Mouse (Mus musculus) liver, embryonic 15.5 days (tissue): ENCODE results near the gene Vopp1. TPM values are rescaled to one million over a fixed set of nuclear protein-coding genes. Genes with fewer than 3 reads are reported as not detected.

ENCODE experiments used
- ATAC-seq: fragments of 200-750 bp; cut with Nextera tagmentation; 2 replicates; pipeline ENCODE4 v1.8.0; 2017; ENCODE audit warnings: moderate number of reproducible peaks, mild to moderate bottlenecking, moderate library complexity; ENCODE audit not compliant: insufficient read depth
- H3K27ac ChIP-seq: fragments of 300-500 bp; sonication (generic); replicated peaks from 2 replicates; pipeline ENCODE4 v1.5.1; 2015; ENCODE audit warnings: mild to moderate bottlenecking, inconsistent platforms
- H3K27me3 ChIP-seq: fragments of 300-500 bp; sonication (generic); 2 replicates; pipeline ENCODE4 v1.6.1; 2015; ENCODE audit warnings: mild to moderate bottlenecking, inconsistent platforms
- H3K36me3 ChIP-seq: fragments of 300-500 bp; sonication (generic); replicated peaks from 2 replicates; pipeline ENCODE4 v1.6.1; 2015; ENCODE audit warnings: moderate library complexity, mild to moderate bottlenecking, inconsistent platforms
- H3K4me1 ChIP-seq: fragments of 300-500 bp; sonication (generic); replicated peaks from 2 replicates; pipeline ENCODE4 v1.6.1; 2015; ENCODE audit warnings: inconsistent platforms
- H3K4me2 ChIP-seq: fragments of 300-500 bp; sonication (generic); 2 replicates; pipeline ENCODE4 v1.6.1; 2015; ENCODE audit warnings: moderate library complexity, mild to moderate bottlenecking, inconsistent platforms
- H3K4me3 ChIP-seq: fragments of 300-500 bp; sonication (generic); replicated peaks from 2 replicates; pipeline ENCODE4 v1.5.1; 2015; ENCODE audit warnings: mild to moderate bottlenecking, inconsistent platforms
- H3K9ac ChIP-seq: fragments of 300-500 bp; sonication (generic); 2 replicates; pipeline ENCODE4 v1.6.1; 2015; ENCODE audit warnings: moderate library complexity, mild to moderate bottlenecking, inconsistent platforms
- H3K9me3 ChIP-seq: fragments of 300-500 bp; sonication (generic); replicated peaks from 2 replicates; pipeline ENCODE4 v1.6.1; 2016; ENCODE audit warnings: inconsistent platforms
- WGBS: fragments of 180-500 bp; shearing (Covaris S2); methylation state at CpG from one replicate; pipeline ENCODE4 v1.1.7; 2015; ENCODE audit warnings: mixed read lengths; ENCODE audit not compliant: insufficient replicate concordance; 5-methylcytosine and 5-hydroxymethylcytosine counted together
- polyA plus RNA-seq: library from polyadenylated mRNA; unstranded; fragments of >200 nt; fragmentation: Nextera tagmentation; extraction: Ambion mirVana; gene quantifications from 2 replicates; pipeline ENCODE4 v1.2.1, GENCODE M21; 2015

The Vopp1 gene
- polyA plus RNA-seq, 1 experiment from 2014 or later: 56.8 TPM

- Histone ChIP-seq H3K9me3 (no peaks in the 10 kb centered on the region), H3K4me3 (no peak overlapping the region), H3K36me3 (peaks cover 25% of the 10 kb centered on the region), H3K9ac (no peak overlapping the region), H3K4me2 (no peak overlapping the region), H3K4me1 (no peaks in the 10 kb centered on the region; the same call in 1 of the 2 replicates), H3K27ac (no peak overlapping the region), H3K27me3 (no peaks in the 10 kb centered on the region)
- 81% methylated on average over 3 of the region's 3 CpGs for WGBS
- no peak for ATAC-seq
These were observed 44.6 kb downstream of the Vopp1 start for GRCm38 (mm10) chr6:57780359-57780758.

GRCm38 (mm10) chr6:57773792-57774191 is 51.2 kb downstream of the Vopp1 start:
- 0 out of 2 replicates have a peak overlapping the region, but pooled peaks have one; percentile 48 for H3K27ac ChIP-seq
- no peak overlapping the region for H3K4me2 ChIP-seq
- ATAC-seq: no peak
- H3K9me3 ChIP-seq: no peaks in the 10 kb centered on the region
- H3K4me3 ChIP-seq: no peak overlapping the region
- no peaks in the 10 kb centered on the region for H3K27me3 ChIP-seq
- H3K9ac ChIP-seq: no peak overlapping the region
- H3K36me3 ChIP-seq: peaks cover 60% of the 10 kb centered on the region
- WGBS: 79% methylated on average over 1 of the region's 1 CpGs
- H3K4me1 ChIP-seq: peaks cover 24% of the 10 kb centered on the region

GRCm38 (mm10) chr6:57770467-57771190 is 54.3 kb downstream of the Vopp1 start:
- H3K36me3 ChIP-seq: peaks cover 53% of the 10 kb centered on the region
- H3K9me3 ChIP-seq: no peaks in the 10 kb centered on the region
- 44% methylated on average over 1 of the region's 1 CpGs for WGBS
- H3K27ac ChIP-seq: 0 out of 2 replicates have a peak overlapping the region, but pooled peaks have one; percentile 25
- no peaks in the 10 kb centered on the region for H3K27me3 ChIP-seq
- no peak for ATAC-seq
- H3K9ac ChIP-seq: no peak overlapping the region
- peaks cover 55% of the 10 kb centered on the region for H3K4me1 ChIP-seq
- H3K4me2 ChIP-seq: no peak overlapping the region
- no peak overlapping the region for H3K4me3 ChIP-seq

GRCm38 (mm10) chr6:57768948-57769525 is 55.9 kb downstream of the Vopp1 start:
- Histone ChIP-seq H3K4me3 (no peak overlapping the region), H3K9ac (0 out of 2 replicates have a peak overlapping the region, but pooled peaks have one; percentile 0), H3K4me1 (peaks cover 70% of the 10 kb centered on the region), H3K27ac (peak overlapping the region; percentile 97), H3K9me3 (no peaks in the 10 kb centered on the region), H3K4me2 (no peak overlapping the region), H3K36me3 (peaks cover 55% of the 10 kb centered on the region), H3K27me3 (no peaks in the 10 kb centered on the region)
- WGBS: 65% methylated on average over 7 of the region's 7 CpGs
- ATAC-seq: no peak

- Histone ChIP-seq H3K4me2 (peak overlapping the region; percentile 65), H3K4me3 (peak overlapping the region; percentile 30), H3K27me3 (no peaks in the 10 kb centered on the region), H3K27ac (peak overlapping the region; percentile 97), H3K9me3 (no peaks in the 10 kb centered on the region), H3K36me3 (peaks cover 42% of the 10 kb centered on the region), H3K9ac (peak overlapping the region; percentile 49), H3K4me1 (peaks cover 78% of the 10 kb centered on the region)
- WGBS: 13% methylated on average over 8 of the region's 8 CpGs
- ATAC-seq: peak; percentile 83
These were observed 57.7 kb downstream of the Vopp1 start for GRCm38 (mm10) chr6:57767112-57767868.

- Histone ChIP-seq H3K9ac (peak overlapping the region; percentile 53), H3K9me3 (no peaks in the 10 kb centered on the region), H3K27ac (peak overlapping the region; percentile 97), H3K4me2 (peak overlapping the region; percentile 65), H3K27me3 (no peaks in the 10 kb centered on the region), H3K4me3 (peak overlapping the region; percentile 30), H3K36me3 (peaks cover 48% of the 10 kb centered on the region), H3K4me1 (peaks cover 83% of the 10 kb centered on the region)
- peak; percentile 88 for ATAC-seq
- 11% methylated on average over 1 of the region's 1 CpGs for WGBS
These were observed 58.7 kb downstream of the Vopp1 start for GRCm38 (mm10) chr6:57766287-57766686.

- no peak for ATAC-seq
- 33% methylated on average over 3 of the region's 3 CpGs for WGBS
- H3K9me3 ChIP-seq: no peaks in the 10 kb centered on the region
- H3K36me3 ChIP-seq: peaks cover 45% of the 10 kb centered on the region
- peak overlapping the region; percentile 97 for H3K27ac ChIP-seq
- H3K4me1 ChIP-seq: peaks cover 79% of the 10 kb centered on the region
- H3K27me3 ChIP-seq: no peaks in the 10 kb centered on the region
- H3K4me3 ChIP-seq: no peak overlapping the region
- H3K9ac ChIP-seq: peak overlapping the region; percentile 53
- H3K4me2 ChIP-seq: peak overlapping the region; percentile 65
These were observed 59.7 kb downstream of the Vopp1 start for GRCm38 (mm10) chr6:57765095-57765878.

- no peaks in the 10 kb centered on the region for H3K27me3 ChIP-seq
- no peaks in the 10 kb centered on the region for H3K9me3 ChIP-seq
- no peak overlapping the region for H3K9ac ChIP-seq
- H3K4me1 ChIP-seq: peaks cover 59% of the 10 kb centered on the region
- no peak overlapping the region for H3K4me3 ChIP-seq
- H3K36me3 ChIP-seq: peaks cover 41% of the 10 kb centered on the region
- no peak for ATAC-seq
- H3K4me2 ChIP-seq: no peak overlapping the region
- peak overlapping the region; percentile 64 for H3K27ac ChIP-seq
These were observed 61.9 kb downstream of the Vopp1 start for GRCm38 (mm10) chr6:57763054-57763453.

- peak overlapping the region; percentile 15 for H3K4me3 ChIP-seq
- peak overlapping the region; percentile 56 for H3K4me2 ChIP-seq
- peak overlapping the region; percentile 46 for H3K9ac ChIP-seq
- no peaks in the 10 kb centered on the region for H3K27me3 ChIP-seq
- no peaks in the 10 kb centered on the region for H3K9me3 ChIP-seq
- H3K4me1 ChIP-seq: peaks cover 46% of the 10 kb centered on the region
- H3K27ac ChIP-seq: peak overlapping the region; percentile 81
- peaks cover 48% of the 10 kb centered on the region for H3K36me3 ChIP-seq
- peak; percentile 97 for ATAC-seq
- WGBS: 67% methylated on average over 9 of the region's 9 CpGs
These were observed 70.8 kb downstream of the Vopp1 start for GRCm38 (mm10) chr6:57753962-57754759.

GRCm38 (mm10) chr6:57745748-57746129 is 79.2 kb downstream of the Vopp1 start:
- ATAC-seq: peak; percentile 72
- peak overlapping the region; percentile 94 for H3K27ac ChIP-seq
- H3K4me3 ChIP-seq: 0 out of 2 replicates have a peak overlapping the region, but pooled peaks have one; percentile 9
- H3K9me3 ChIP-seq: no peaks in the 10 kb centered on the region
- H3K9ac ChIP-seq: peak overlapping the region; percentile 41
- H3K27me3 ChIP-seq: no peaks in the 10 kb centered on the region
- WGBS: 25% methylated on average over 2 of the region's 2 CpGs
- H3K4me1 ChIP-seq: peaks cover 60% of the 10 kb centered on the region
- H3K36me3 ChIP-seq: no peaks in the 10 kb centered on the region
- H3K4me2 ChIP-seq: peak overlapping the region; percentile 56
